Mouse (Mus musculus) frontal cortex, postnatal 36 days (tissue): ENCODE measurements at regions not wholly inside any gene's neighbourhood (a gene's known extent, or its start where the extent isn't known, plus 50 kb on each side); places are given as distances from the start of the nearest gene placed in this dataset.

Experiments
- DNase-seq, 2 experiments: peaks; one replicate each; pipeline ENCODE4 v3.0.0; 2022; ENCODE audit warnings: low spot score in 2 of 2

- DNase-seq = peak in 1 of 2 experiments; percentile 17
These were observed 53.6 kb upstream of the Otol1 start for GRCm38 (mm10) chr3:69953674-69954329.

DNA sequence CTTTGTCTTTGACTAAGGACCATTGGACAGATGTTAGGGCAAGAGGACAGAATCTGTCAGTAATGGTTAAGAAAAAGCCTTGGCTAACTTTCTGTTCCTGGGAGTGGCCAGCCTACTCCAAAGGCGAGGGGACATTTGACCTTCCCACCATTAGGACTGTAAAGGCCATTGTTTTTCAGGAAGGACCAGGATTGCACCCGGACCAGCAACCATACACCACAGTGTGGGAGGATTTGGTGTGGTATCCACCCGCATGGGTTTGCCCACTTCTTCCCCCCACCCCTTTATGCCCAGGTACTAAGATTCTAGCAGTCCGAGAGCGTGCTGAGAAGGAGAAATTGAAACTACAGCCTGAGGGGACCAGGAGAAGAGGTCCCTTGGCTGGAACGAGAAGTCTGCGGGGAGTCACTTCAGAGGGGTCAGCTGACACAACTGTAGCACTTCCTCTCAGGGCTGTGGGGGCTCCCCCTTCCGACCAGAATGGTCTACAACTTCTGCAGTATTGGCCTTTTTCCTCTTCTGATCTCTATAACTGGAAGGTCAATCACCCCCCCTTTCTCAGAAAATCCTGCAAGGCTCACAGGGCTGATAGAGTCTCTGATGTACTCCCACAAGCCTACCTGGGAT lies 63.2 kb upstream of the Sptssb start:
- no peak for DNase-seq

DNA sequence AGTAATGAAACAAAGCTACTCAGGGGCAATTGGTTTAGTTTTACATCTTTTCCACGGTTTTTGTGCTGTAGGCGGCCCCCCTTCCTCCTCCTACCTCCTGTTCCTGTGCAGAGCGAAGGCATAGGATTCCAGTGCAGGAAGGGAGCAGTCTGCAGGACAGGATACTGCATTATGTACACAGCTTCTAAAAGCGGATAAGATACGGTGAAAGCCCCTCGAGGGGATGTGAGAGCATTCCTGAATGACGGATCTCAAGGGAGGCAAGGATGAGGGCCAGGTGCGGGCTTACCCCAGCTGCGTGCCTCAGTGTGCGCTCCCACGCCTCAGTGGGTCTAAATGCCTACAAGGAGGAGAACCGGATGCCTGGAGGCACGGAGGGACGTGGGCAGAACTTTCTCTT lies 53.1 kb upstream of the Sptssb start:
- no peak for DNase-seq

GRCm38 (mm10) chr3:69910073-69910472 lies 50.3 kb upstream of the Sptssb start:
- no peak for DNase-seq
